Mouse (Mus musculus) spleen, adult 2 months (tissue): ENCODE measurements around the gene C130026I21Rik.
"Not testable (repeated sequence)": the region's sequence is repeated elsewhere in the genome, so short reads cannot be mapped to it uniquely, and the experiment has no call there.

Experiments
- CTCF ChIP-seq: fragments of 200-500 bp; IDR thresholded peaks from 2 replicates; pipeline ENCODE4 v1.5.1; 2011; ENCODE audit warnings: mild to moderate bottlenecking, inconsistent platforms; ENCODE audit not compliant: insufficient read depth, insufficient read length, insufficient replicate concordance; ENCODE audit errors: extremely low read depth
- POLR2A ChIP-seq: fragments of 200-500 bp; IDR thresholded peaks from 2 replicates; pipeline ENCODE4 v1.6.1; 2011; ENCODE audit warnings: low read depth, low read length, inconsistent platforms

- not testable (repeated sequence) for TF ChIP-seq POLR2A, CTCF
Observed at GRCm38 (mm10) chr1:85193761-85194160, 76.6 kb downstream of the C130026I21Rik start.
